Mouse (Mus musculus): Measurements from ENCODE around the gene Scd2. TPM values are rescaled to one million over a fixed set of nuclear protein-coding genes. Genes with fewer than 3 reads are reported as not detected.

Scd2 gene
- polyA plus RNA-seq, 1 experiment, result 626 TPM

GRCm38 (mm10) chr19:44295251-44295650, 1.8 kb downstream of the Scd2 start:
- DNase-seq (ENCODE audit: extremely low spot score in 1 of 2, low spot score in 1 of 2), result peak in 1 of 2 experiments; percentile 58

DNA sequence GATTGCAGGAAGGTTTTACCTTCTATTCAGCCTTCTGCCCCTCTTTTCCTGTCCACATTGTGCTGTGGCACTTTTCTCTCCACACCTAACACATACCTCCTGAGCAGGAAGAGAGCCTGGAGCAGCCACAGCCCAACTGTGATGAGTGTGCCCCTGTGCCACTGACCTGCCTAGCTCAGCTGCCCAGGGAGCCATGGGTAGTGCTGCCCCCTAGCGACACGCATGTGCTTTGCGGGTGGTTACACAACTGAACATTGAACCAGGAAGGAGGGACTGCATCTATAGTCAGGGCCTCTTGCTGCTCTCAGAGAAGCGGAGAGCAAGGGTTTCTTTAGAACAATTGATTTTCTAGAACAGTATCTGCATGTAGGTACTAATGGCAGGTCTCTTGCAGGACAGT, 2.3 kb downstream of the Scd2 start:
- DNase-seq (ENCODE audit: extremely low spot score in 1 of 2, low spot score in 1 of 2), result peak; percentile 83 to 93

GRCm38 (mm10) chr19:44296186-44296585, 2.7 kb downstream of the Scd2 start:
- no peak for DNase-seq (ENCODE audit: extremely low spot score in 1 of 2, low spot score in 1 of 2)

DNA sequence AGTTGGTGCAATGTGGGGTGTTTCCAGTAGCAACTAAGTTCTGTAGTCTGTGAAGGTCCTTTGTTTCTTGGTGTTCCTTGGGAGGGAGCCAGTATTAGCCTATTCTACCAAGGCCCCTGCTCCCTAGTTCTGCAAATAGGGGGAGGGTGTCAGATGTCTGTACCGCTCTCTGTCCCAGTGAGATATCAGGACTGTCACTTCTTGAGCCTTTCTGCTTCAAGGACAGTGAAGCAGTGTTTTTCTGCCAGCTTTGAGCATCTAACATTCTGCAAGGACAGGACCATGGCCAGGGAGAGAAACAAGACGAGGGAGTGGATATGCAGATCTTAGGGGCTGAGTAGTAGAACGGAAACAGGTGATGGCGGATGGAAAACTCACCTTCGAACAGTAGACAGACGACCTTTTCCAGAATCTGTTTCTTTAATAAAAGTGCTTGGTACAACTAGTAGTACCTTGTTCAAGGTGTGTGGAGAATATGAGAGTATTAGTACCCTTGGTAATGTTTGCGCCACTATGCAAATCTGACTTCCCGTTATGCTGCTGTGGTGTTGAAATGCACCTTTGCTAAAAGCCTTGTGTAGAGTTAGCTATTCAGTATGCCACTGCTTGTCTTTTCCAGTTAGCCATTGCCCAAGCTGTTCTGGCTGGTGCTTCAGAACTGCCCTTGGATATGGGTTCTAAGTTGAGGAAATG, 3.7 kb downstream of the Scd2 start:
- DNase-seq (ENCODE audit: extremely low spot score in 1 of 2, low spot score in 1 of 2), result no peak

DNA sequence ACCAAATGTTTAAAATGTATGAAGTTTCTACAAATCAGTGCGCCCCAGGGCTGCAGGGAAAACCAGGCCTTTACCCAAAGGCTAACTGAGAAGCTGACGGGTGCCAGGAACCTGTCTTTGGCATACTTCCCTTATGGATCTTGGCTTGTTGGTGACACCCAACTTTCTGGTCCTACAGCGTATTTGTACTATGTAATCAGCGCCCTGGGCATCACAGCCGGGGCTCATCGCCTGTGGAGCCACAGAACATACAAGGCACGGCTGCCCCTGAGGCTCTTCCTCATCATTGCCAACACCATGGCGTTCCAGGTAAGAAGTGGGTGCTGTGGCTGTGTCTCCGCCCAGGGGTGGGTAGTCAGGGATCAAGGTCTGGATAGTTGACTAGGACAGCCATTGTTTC, 4.4 kb downstream of the Scd2 start:
- no peak for DNase-seq (ENCODE audit: extremely low spot score in 1 of 2, low spot score in 1 of 2)

DNA sequence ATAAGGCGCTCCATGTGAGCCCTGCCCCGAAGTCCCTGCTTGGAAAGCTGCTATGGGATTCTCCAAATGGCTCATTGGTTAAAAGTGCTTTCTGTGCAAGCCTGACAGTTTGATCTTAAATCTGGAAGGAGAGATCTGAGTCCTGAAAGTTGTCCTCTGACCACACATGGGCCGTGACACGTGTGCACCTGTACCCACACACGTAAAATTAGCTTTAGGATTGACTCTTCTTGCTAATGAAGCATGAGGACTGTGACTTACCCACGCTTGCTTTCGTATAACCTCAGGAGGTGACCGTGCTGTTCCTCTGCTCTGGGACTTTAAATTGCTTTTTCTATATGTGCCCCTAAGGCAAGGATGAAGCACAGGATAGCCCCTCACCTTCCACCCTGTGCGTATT, 5.6 kb downstream of the Scd2 start:
- no peak for DNase-seq (ENCODE audit: extremely low spot score in 1 of 2, low spot score in 1 of 2)

- DNase-seq (ENCODE audit: extremely low spot score in 1 of 2, low spot score in 1 of 2), result no peak
Measured at GRCm38 (mm10) chr19:44299902-44300301, 6.4 kb downstream of the Scd2 start.

GRCm38 (mm10) chr19:44300520-44300919, 7.0 kb downstream of the Scd2 start:
- DNase-seq (ENCODE audit: extremely low spot score in 1 of 2, low spot score in 1 of 2), result no peak

GRCm38 (mm10) chr19:44301176-44301575, 7.7 kb downstream of the Scd2 start:
- peak in 1 of 2 experiments; percentile 56 for DNase-seq (ENCODE audit: extremely low spot score in 1 of 2, low spot score in 1 of 2)

DNA sequence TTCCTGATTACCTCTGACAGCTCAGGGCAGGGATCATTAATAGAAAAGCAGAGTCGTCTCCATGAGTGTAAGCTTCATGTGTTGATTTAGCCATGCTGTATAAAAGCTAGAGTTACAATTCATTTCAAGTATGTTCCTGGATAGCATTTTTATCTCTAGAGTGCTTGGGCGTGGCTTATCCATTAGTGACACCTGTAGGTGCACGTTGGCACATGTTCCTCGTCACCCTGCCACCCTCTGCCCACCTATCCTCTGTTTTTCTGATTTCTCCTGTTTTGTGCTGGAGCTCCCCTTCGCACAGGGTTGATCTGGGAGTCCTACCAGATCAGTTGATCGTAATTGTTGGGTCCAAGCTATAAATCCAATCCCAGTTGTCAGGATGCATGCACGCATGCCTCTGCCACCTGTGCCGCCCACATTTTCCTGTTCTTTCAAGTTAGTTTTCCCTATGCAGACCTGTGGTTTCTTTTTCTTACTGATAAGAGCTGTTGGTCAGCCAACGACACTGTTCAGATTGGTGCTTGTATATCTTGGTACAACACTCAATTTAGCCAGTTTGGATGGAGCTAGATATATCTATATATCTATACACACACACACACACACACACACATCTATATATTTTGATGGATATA, 8.3 kb downstream of the Scd2 start:
- DNase-seq (ENCODE audit: extremely low spot score in 1 of 2, low spot score in 1 of 2), result no peak

DNA sequence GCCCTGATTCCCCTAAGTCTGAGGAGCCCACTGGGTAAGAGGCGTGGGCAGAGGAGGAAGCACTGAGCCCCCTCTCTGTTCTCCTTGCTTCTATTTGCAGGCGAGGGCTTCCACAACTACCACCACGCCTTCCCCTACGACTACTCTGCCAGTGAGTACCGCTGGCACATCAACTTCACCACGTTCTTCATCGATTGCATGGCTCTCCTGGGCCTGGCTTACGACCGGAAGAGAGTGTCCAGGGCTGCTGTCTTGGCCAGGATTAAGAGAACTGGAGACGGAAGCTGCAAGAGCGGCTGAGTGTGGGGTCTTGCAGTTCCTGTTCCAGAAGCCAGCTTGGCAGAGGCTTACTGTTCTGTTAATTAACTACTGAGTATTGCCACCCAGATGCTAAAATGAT, 9.4 kb downstream of the Scd2 start:
- DNase-seq (ENCODE audit: extremely low spot score in 1 of 2, low spot score in 1 of 2), result no peak

DNA sequence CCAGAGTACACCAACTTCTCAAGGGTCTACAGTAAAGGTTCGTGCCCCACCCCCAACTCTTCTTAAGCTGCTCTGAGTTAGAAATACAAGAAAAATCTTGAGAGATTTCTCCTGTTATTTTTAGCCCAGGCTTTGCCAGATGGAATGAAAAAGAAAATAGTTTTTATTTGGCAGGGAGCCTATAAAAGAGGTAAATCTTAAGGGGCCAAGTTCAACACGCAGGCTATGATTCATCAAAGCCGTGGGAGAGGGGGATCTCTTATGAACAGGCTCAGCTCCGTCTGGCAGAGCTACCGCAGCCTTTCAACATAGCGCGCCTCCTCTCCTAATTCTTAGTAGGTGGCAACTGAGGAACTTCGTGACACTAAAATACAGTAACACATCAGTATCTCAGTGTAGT, 10.0 kb downstream of the Scd2 start:
- peak; percentile 79 to 81 for DNase-seq (ENCODE audit: extremely low spot score in 1 of 2, low spot score in 1 of 2)

DNA sequence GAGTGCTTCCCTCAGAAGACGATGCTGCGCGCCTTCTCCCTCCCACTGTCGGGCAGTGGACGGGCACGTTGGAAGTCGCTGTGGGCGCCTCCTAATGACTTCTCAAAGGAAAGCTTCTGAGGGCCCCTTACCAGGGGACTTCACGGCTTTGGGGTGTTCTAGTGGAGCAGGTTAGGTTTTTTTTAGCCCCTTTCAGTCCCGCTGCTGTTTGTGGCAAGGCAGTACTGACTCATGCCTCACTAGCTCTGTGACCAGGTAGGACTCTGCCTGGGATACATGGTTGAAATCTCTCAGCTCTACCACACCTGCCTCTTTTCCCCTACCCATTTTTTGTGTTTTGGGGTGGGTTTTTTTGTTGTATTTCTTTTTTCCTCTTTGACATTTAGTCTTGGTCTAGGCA, 10.9 kb downstream of the Scd2 start:
- no peak for DNase-seq (ENCODE audit: extremely low spot score in 1 of 2, low spot score in 1 of 2)

GRCm38 (mm10) chr19:44304851-44305510, 11.5 kb downstream of the Scd2 start:
- DNase-seq (ENCODE audit: extremely low spot score in 1 of 2, low spot score in 1 of 2), result no peak

GRCm38 (mm10) chr19:44305701-44306100, 12.2 kb downstream of the Scd2 start:
- DNase-seq (ENCODE audit: extremely low spot score in 1 of 2, low spot score in 1 of 2), result no peak

DNA sequence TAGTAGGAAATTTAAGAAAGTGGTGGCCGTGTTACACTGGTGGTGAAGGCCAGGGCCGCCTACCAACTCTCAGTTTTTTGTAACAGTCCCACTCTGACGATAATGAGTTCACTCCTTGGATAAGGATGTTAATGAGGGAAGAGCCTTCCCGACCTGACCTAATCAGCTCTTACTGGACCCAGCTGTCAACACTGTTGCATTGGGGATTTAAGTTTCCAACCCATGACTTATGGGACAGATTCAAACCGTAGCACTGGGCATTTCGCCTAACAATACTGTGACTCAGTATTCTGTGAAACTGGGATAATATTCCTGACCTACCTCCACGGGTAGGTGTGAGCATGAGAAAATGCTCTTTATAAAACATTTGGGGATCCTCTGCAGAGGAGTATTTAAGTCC, 12.7 kb downstream of the Scd2 start:
- no peak for DNase-seq (ENCODE audit: extremely low spot score in 1 of 2, low spot score in 1 of 2)

DNA sequence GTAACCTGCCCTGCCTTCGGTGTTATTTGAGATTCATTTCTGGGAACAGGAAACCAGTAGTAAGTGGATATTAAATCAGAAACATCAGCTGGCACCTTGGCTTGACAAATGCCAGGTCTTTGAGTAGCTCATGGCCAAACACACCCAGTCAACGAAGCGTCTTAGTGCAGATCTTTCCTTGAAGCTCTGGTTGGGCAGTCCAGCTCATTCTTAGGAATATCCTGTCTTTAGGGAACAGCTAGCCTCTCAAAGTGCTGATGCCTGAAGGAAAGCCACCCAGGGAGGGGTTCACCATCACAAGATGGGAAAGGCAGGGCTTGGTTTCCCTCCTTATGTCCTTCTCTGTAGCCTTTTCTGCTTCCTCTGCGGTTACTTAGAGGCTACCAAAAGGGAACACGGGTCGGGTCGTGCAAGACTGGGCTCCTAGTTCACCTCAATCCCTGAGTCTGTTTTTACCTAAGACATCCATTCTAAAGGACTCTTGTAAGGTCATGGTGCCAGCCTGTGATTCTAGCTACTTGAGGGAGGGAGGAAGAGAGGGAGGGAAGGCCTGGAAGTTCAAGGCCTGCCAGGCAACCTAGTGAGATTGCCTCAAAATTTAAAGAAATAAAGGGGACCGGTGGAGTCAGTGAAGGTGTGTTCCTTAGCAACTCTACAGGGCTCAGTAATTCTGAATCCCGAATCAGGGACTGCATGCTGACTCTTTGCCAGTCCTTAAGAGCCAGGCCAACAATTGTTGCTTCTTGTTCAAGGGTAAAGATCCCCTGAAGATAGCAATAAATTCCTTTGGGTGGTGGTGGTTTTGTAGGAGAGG, 13.8 kb downstream of the Scd2 start:
- DNase-seq (ENCODE audit: extremely low spot score in 1 of 2, low spot score in 1 of 2), result no peak

- no peak for DNase-seq (ENCODE audit: extremely low spot score in 1 of 2, low spot score in 1 of 2)
Measured at GRCm38 (mm10) chr19:44307915-44308470, 14.5 kb downstream of the Scd2 start.

DNA sequence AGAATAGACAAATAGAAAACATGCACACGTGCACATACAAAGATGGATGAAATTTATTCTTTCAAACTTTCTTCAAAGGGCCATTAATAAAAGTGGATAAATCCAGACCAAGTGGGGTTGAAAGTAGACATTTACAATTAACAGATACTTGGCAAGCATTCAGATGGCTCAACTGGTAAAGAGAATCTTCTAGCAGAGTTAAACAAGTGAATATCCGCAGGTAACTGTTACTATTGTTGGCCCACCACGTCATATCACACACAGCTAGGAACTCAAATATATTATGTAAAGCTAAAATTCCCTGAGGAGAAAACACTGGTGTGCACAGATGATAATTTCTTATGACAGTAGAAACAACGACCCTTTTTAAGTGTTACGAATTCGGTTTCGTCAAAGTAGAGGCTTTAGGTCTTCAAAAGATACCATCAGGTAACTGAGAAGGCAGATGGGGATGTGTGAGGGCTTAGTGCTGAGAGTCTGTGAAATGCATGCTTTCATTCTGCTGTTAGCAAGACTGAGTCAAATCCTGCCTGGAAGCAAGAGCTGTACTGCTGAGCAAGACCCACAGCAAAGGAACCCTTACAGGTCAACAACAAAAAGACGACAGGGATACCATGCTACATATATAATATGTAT, 15.3 kb downstream of the Scd2 start:
- DNase-seq (ENCODE audit: extremely low spot score in 1 of 2, low spot score in 1 of 2), result no peak

Data from frontal cortex, adult 2 months (tissue).